Mouse (Mus musculus) heart, postnatal 0 days (tissue): ENCODE results near the gene Brat1.

Experiments used
- CTCF ChIP-seq: IDR thresholded peaks from 2 replicates; pipeline ENCODE4 v1.5.1; 2016; ENCODE audit warnings: antibody characterized with exemption, control low read depth, low read depth
- EP300 ChIP-seq: IDR thresholded peaks from 2 replicates; pipeline ENCODE4 v1.6.1; 2016; ENCODE audit warnings: antibody characterized with exemption, low read depth

DNA sequence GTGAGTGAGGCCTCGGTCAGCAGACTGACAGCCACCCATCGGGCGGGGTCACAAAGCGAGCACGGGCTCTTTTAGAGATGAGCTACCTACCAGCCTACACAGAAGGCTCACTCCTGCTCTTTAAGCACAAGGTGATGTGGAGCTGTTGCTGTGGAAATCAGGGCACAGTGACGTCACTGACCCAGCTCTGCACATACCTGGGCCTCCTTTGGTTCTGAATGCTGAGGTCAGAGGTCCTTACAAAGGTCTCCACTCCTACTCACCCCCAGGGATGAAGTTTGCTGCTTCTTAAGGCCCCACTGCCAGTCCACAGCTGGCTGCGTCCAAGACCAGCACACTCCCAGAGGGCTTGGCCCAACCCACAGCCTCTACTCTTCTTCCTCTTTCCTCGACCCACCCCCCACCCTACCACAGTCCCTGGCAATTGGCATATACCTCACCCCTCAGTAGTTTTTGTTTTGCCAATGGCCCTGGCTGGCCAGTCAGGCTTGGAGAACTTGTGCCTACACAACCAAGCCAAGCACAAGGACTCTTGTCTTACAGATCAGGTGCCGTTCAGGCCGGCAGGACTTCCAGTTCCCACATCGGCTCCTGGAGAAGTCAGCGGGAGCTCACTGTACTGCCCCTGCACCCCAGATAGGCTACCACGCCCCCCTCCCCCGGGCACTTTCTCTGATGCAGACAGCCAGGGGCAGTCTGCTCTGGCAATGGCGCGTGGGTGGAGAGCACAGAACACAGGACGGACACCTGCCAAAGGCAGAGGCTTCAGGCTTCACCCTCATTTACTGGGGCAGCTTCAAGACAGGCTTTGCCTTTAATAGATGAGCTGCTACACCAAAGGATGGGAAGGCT, 41.8 kb upstream of the Brat1 start:
- TF ChIP-seq CTCF, result no peak
- no peak for TF ChIP-seq EP300
